Mouse (Mus musculus) urinary bladder, adult 18-20 months (tissue): ENCODE results near the gene Slc46a1.

Experiments used
- DNase-seq, 2 experiments: peaks; one replicate each; pipeline ENCODE4 v3.0.0; 2022; ENCODE audit warnings: low spot score in 2 of 2, mixed read lengths in 2 of 2

The Slc46a1 gene

DNA sequence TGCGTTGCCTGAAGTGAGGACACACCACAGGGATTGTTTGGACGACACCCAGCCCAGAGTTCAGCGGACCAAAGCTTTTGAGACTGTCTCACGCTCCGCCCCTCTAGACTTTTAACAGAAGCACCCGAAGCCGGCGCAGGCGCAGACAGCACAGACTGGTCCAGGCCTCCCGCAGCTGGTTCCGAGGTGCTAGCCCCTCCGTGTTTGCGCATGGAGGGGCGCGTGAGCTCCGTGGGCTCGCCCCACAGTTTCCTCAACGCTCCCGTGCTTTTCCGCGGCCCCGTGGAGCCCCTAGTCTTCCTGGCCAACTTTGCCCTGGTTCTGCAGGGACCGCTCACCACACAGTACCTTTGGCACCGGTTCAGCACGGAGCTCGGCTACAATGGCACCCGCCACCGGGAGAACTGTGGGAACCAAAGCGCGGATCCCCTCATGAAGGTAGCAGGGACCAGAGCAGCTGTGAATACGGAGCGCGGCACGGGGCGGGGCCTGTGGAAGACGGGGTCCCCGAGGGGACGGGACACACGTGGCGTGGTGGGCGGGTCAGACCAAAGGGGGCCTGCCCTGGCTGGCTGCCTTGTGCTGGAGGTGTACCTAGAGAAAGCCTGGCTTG lies at the start of gene Slc46a1:
TSS of gene Slc46a1 (plus strand) at position 130 of the 613 bp plus-strand sequence.
- DNase-seq, result peak; percentile 71 to 74

DNA sequence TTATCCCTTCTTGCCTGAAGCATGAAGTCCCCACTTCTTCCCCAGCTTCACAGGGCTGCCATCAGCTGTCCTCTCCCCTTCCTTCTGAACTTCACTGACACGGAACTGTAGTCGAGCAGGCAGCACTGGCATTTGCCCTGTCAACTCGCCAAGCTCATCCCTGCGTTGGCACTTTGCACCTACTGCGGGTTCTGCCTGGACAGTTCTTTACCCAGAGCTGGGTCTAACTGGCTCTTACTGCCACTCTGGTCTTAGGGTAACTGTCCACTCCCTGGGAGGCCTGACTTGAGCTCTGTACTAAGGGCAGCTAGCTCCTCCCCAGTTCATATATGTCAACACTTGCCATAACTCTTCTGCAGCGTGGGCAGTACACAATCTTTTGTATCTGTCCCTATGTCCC lies 48.6 kb upstream of the Slc46a1 start:
- DNase-seq, result no peak

DNA sequence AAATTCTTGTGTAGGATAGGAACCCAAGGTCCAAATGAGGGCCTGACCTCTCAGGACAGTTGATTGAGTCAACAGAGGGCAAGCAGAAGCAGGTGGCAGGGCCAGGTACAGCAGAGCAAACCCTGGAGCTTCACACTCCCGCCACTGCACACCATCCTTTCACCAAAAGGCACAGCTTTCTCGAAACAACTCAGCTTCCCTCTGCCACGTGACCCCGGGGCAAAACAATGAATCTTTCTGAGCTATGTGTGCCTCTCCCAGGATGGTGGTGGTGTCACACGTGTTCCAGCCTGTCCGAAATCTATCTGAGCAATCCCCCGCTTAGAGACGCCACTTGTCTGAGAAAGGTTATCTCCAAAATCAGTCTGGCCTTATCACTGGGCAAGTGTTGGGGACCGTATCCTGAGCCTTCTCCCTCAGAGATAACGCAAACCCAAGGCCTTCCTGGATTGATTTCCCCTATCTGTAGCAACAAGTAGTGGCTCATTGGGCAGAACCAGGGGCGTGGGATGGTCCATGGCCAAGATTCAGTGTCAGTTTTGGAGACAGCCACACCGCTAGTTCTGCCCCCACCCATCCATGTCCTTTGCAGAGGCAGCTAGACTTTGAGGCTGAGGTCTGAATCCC lies 45.1 kb upstream of the Slc46a1 start:
- DNase-seq, result no peak

DNA sequence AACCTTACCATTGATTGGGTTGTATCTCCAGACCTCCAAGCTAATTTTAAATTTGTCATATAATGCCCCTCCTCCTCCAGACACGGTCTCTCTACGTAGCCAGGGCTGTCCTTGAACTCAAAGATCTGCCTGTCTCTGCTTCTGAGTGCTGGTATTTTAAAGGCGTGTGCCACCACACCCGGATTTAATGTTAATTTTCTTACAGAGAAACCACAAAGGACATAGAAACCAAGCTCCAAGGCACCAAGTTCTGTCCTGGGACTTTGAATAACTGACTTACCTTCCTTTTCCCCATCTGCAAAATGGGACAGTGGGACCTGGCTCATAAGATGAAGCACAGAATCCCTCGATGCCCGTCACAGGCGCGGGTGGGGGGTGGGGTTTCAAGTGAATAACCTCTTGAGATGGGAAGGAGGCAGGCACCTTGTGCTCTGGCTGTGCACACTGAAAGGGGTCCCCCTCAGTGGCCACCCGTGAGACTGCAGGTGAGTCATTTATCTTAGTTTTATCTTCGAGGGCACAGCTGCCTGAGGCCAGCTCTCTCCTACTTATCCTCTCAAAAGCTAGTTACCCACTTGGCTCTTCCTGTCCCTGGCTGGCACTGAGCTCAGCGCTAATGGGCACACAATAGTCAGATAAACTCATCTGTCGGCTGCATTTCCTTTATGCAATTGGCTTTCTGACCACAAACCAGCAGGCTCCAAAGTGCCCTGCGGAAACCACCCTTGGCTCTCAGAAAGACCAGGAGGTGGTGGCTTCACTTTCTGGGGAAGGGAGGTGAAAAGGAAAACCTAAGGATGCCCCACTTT lies 44.1 kb upstream of the Slc46a1 start:
- DNase-seq, result no peak

DNA sequence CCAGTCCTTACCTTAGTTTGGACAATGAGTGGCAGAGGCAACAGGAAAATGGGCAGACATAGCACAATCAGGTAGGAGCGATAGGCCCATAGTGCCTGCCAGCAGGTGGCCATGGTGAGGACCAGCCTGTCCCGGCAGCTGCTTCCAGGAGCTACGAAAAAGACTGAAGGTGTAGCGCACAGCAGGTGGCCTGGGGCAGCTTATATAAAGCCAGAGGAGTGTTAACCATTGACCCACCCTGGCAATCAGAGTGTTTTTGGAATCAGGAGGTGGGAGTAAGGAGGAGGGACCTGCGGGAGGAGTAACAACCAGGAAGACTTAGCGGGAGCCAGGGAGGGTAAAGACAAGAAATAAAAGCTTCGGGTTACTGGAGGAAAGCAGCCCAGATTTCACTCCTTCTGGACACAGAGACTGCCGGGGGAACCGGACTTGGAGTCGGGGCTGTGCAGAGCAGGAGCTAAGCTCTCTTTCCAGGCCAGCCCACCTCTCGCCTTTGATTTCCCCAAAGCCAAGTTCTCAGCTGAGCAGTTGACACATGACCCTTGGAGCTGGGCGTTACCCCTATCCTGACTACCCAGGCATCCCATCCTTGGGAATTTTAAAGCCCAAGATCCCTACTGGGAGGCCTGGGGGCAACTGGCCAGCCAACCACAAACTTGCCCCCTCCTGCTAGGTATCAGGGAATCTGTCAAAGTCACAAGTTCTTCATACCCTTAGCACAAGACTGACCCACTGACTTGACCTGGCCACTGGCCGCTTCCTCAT lies 43.3 kb upstream of the Slc46a1 start, which contains the start of gene Slc13a2:
TSS of gene Slc13a2 (minus strand) at position 163 of the 765 bp plus-strand sequence.
- no peak for DNase-seq

DNA sequence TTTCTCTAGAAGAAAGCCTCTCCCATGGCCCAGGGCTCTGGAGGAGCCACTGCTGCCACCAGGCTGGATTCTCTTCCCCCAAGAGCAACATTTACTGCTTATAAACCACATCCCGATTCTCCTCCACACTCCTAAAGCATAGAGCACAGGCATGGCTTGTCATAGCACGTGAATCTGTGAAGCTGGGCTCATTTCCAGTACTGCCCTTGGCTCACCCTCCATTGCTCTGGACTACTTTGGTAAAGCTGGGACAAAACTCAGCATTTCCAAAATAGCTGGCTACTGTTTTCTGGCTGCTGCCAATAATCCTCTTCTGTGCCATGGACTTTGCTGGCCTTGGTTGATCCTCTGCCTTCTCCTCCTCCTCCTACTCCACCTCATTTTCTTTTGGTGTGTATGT lies 41.1 kb upstream of the Slc46a1 start:
- DNase-seq, result no peak

DNA sequence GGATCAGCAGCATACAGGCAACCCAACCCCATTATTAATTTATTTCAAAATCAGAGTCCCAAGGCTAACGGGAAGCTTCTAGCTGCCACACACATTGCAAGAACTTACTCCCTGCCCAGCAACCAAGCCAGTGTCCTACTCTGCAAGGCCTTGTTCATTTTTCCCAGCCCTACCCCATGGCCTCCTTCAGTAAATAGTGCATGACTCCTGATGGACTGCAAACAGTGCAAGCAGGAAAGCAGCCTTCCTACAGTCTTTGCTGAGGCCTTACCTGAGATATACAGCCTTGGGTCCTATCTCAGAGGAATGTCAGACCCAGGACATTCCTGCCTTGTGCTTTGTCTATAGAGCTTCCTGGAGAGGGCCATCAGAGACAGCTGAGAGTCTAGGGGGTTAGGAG lies 39.9 kb upstream of the Slc46a1 start:
- no peak for DNase-seq

DNA sequence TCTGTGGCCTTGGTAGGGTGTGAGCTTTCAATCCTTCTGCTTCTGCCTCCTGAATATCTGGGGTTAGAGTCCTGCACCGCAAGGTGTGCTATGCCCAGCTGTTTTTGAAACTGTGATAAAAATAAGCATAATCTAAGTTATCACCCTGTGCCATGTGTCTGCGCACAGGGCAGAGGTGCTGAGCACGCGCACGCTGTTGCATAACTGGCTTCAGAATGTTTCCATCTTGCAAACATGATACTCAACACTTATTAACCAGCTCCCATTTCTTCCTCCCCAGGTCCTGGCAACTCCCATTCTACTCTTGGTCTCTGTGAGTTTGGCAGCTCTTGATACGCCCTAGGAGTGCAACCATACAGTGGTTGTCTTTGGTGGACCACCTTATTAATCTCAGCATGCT lies 37.8 kb upstream of the Slc46a1 start:
- no peak for DNase-seq

DNA sequence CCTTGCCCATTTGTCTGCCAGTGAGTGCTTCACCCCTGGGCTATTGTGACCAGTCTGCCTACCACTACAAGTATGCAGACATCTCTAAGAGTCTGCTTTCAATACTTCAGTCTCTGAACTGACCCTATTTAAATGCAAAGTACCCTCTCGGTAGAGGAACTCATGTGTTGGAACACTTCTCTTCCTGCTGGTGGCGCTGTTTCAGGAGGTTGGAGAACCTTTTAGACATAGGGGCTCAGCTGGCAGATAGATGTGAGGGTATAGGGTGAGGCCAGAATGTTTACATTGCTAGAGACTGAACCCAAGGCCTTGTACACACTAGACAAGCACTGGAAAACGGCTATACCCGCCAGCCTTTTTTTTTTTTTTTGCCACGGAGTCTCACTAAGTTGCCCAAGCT lies 37.2 kb upstream of the Slc46a1 start:
- no peak for DNase-seq

DNA sequence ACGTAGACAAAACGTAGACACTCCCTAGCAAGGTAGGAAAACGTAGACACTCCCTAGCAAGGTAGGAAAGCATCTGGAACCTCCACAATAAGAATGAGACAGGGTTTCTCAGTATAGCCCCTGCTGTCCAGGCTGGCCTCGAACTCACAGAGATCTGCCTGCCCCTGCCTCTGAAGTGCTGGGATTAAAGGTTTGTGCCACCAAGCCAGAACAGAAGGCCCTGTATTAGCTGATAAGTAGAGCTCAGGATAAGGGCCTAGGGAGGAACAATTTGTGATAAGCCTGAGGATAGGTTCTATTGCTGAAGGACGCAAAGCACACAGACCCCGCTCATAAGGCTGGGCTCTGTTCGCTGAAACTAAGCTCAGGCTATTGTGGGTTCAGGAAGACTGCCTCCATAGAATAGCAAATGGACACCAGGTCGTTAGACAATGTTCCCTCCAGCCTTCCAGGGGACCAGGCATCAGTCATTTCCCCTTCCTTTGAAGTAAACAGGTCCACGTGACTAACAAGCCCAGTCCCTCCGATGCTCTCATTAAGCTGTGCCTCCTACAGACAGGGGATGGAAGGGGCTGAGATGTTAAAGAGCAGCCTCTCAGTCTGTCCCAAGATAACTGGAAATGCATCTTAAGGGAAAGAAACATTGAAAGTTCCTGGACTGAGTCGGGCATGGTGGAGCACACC lies 35.2 kb upstream of the Slc46a1 start:
- DNase-seq, result no peak

DNA sequence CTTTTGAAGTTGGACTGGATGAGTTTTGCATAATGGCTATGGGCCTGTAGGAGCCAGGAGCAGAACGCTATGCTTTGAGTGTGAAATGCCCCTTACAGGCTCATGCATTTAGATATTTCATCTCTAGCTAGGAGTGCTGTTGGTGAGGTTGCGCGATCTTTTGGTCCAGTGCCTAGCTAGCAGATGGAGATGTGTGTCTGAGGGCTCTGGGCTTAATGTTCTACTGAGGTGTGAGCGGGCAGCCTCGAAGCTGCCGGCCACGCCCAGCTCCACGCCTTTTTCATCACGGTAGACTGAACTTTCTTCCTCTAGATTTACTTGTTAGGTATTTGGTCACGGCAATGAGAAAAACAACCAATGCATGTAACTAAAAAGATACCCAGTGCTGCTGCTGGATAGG lies 34.3 kb upstream of the Slc46a1 start:
- DNase-seq, result no peak

DNA sequence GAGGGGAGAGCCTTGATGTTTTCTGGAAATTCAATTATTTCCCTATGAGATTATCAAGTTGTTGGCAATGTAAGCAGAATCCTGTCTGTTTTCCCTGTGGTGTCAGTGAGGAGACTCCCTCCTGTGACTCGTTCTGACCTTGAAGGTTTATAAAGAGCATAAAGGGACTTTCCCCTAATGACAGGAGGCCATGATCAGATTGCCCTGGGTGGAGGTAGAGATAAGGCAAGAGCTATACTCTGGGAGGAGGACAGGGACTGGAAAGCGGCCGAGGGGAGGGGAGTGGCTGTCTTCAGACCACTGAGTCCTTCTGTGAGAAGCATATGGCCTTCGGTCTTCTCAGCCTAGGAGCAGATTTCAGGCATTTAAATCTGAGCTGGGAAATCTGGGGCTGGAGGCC lies 31.4 kb upstream of the Slc46a1 start:
- DNase-seq, result no peak

DNA sequence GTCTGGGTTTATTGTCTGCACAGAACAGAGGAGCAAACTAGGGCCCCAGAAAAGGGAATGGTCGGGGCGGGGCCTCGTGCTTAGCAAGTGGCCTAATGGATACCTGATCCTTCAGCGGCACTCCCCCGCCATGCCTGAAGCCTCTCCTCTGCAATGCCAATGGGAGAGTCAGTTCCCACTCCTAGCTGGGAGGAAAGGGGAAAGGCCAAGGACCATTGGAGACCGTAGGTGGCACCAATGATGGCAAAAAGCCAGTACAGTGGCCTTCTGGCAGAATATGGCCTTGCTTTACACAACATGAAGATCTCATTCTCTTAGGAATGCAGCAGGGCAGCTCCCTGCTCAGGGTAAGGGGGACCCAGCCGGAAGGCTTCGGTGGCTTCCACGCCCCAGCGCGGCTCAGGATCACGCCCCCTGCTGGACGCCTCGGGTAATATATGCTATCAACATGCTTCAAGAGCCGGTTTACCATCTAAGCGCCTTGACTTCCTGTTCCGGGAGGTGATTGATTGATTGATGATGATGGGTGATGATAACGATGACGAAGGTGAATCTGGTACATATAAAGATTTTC lies 29.6 kb upstream of the Slc46a1 start:
- no peak for DNase-seq

DNA sequence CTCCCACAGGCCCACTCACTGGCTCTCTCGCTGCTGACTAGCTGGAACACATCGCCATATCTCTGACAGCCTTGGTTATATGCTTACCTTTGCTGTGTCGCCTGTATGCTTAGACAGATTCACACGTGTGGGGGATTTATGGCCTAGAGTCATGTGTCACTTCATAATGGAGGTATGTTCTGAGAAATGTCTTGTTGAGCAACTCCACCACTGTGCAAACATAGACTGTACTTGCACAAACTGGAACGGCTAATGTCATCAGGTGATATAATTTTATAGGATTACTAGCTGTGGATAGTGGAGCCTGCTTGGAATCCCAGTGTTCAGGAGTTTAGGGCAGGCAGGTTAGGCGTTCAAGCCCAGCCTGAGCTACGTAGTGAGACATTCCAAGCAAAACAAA lies 28.3 kb upstream of the Slc46a1 start:
- peak in 1 of 2 experiments; percentile 34 for DNase-seq

DNA sequence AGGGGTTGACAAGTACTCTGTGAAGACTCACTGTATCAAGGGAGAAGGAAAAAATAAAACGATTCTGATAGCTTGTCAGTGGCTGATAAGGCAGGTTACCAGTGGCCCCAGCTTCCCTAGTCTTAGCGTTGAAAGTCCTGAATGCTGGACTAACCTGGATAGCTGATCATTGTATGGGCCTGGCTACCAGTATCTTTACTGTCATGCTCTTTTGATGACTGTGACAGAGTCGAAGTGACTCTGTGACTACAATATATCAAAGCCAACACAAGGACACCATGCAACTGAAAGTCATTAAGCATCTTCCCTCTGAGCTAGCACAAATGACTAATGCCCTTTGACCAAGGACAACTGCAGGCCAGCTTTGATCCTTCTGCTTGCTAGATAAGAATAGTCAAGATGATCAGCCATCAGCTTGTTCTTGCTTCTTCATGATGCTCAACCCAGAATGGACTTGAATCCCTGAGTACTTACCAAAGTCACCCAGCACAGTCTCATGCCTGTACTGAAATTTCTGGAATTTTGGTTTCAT lies 27.0 kb upstream of the Slc46a1 start:
- no peak for DNase-seq

DNA sequence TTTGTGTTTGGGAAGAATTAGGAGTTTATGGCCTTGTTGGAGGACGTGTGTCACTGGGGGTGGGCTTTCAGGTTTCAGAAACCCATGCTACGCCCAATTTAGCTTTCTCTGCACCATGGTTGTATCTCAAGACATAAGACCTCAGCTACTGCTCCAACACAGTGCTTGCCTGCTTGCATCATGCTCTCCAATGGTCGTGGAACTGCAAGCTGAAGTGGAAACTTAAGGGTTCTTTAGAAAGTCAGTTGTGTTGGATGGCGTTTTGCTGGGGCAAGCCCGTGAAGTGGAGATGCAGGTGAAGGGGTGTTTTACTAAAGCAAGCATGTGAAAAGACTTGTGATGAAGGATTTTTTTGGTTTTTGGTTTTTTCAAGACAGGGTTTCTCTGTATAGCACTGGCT lies 22.4 kb upstream of the Slc46a1 start:
- DNase-seq, result no peak

DNA sequence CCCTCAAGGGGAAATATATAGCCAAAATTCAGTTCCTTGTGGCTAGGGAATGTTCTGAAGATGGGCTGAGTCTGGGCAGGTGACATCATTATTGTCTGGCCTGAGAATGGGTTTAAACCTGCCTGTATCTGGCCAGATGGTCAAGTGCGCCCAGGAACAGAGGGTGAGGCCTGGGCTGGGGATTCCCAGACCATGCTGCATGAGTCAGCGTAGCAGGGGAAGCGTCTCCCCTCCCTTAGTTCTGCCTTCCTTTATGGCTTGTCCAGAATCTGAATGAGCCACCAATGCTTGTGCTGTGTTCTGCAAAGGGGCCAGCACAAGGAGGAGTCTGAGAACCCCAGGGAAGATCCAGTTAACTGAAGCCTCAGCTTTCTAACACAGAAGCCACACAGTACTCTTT lies 18.3 kb upstream of the Slc46a1 start:
- DNase-seq, result no peak

DNA sequence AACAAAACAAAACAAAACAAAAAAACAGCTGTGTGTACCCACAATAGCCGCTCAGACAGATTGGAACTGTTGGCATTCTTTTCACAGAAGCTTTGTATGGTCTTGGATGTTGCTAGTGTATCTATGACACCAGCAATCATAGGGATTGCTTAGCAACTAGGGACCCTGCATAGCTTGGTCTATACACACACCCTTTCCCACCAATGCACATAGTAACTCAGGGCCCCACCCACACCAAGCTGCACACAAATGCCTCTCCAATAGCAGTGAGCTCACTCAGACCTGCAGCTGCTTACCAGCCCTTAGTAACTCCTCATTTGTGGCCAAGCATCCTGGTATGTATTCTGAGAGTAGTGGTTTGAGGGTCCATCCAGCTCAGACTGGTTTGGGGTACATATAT lies 17.3 kb upstream of the Slc46a1 start:
- DNase-seq, result no peak

DNA sequence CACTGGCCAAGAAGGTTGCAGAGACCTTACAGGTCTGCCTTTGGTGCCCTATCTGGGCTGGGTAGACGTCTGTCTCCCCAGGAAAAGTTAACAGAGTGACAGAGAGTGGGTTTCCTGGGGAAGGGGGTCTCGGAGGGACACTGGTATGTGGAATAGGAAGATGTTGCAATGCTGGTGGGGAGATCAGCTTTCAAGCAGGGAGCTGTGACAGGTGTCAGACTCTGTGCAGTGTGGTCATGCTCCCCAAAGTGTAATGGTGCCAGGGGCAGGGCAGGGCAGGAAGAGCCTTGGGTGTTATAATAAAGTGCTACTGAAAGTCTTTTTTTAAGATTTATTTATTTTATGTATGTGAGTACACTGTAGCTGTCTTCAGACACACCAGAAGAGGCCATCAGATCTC lies 15.2 kb upstream of the Slc46a1 start:
- no peak for DNase-seq

DNA sequence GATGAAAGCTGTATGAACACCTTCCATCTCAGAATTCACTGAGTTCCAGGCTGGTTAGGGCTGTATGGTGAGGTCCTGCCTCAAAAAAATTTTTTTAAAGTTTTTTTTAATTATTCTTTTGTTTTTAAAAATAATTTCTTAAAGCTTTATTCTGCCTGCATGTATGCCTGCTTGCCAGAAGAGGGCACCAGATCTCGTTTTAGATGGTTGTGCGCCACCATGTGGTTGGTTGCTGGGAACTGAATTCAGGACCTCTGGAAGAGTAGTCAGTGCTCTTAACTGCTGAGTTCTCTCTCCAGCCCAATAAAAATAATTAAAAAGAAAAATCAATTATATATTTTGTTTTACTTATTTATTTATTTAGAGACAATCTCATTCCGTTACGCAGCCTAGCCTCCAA lies 11.8 kb upstream of the Slc46a1 start:
- DNase-seq, result peak; percentile 28 to 43

DNA sequence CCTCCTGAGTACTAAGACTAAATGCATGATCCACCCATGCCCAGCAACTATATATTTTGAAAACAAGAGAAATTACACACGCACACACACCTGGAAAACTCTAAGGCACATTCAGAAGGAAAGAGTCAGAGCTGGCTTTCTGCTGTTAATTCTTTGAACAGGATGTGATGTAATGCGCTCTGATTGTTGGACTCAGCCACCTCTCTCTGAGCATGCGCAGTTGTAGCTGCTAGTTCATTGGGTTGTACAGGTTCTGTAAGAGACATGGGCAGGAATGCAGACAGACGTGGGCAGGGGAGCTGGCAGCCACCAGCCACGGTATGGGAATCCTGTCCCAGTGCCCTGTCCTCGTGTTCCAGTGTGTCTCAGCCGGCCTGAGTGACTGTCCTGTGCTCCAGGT lies 11.2 kb upstream of the Slc46a1 start:
- no peak for DNase-seq
